Mouse (Mus musculus): Measurements from ENCODE around the gene Ccdc15. TPM values are rescaled to one million over a fixed set of nuclear protein-coding genes. Genes with fewer than 3 reads are reported as not detected.
"Not testable (repeated sequence)": the region's sequence is repeated elsewhere in the genome, so short reads cannot be mapped to it uniquely, and the experiment has no call there.

The Ccdc15 gene
- polyA plus RNA-seq, 1 experiment from 2014 or later: 8.0 TPM

DNA sequence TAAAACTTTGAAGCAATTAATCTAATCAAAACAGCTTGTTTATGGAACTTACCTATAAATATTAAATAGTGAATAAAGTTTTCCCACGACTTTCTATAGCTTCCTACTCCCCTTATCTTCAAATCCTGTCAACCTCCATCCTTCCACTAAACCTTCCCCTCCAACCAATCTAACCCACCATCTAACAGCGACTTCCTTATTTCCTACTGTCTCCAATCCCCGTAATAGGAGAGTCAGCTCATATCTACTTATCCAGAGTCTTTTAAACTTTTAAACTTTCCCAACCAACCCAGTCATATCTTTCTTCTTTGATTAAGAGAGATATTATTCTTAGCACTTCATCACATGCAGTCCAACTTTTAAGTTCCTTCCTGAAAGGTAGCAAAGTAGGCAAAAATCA is 2.8 kb downstream of the Ccdc15 start:
- DNase-seq (ENCODE audit: low spot score): no peak
- Histone ChIP-seq H3K9ac (replicated peaks; ENCODE audit: low read length) (no peak overlapping the region), H3K27ac (replicated peaks; ENCODE audit: low read depth, low read length) (no peak overlapping the region), H3K27me3 (ENCODE audit: control insufficient read depth, insufficient read depth, low read length) (no peaks in the 10 kb centered on the region), H3K4me3 (ENCODE audit: low read depth, low read length) (no peak overlapping the region), H3K36me3 (replicated peaks; ENCODE audit: control insufficient read depth, insufficient read depth, low read depth, low read length) (no peaks in the 10 kb centered on the region), H3K4me1 (ENCODE audit: control insufficient read depth, insufficient read depth, low read length) (no peaks in the 10 kb centered on the region), H3K4me2 (ENCODE audit: low read depth, low read length) (no peak overlapping the region), H3K9me3 (replicated peaks; ENCODE audit: control insufficient read depth, low read length) (no peaks in the 10 kb centered on the region)
- 84% methylated on average over 3 of the region's 3 CpGs for WGBS
- ATAC-seq (replicated peaks; ENCODE audit: insufficient number of reproducible peaks, low FRiP score, low TSS enrichment, low read depth): no peak

DNA sequence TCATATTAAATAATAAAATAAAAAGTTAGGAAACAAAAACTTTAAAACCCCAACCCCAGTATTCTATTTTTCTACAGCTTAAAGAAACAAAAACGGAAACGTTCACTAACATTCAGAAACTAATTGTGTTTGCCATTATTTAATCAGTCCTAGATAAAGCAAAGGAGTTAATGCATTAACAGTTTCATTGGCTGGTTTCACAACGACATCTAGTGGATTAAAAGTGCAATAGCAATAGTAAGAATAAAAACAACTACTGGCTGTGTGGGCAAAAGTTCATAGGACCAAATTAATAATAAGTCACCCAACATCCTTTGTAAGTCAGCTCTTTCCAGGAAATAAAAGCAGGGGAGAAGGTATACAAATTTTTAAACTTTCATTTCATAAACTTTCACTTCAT is 18.8 kb downstream of the Ccdc15 start:
- H3K4me1 ChIP-seq (ENCODE audit: control insufficient read depth, insufficient read depth, low read length): no peaks in the 10 kb centered on the region
- WGBS: 45% methylated on average over 3 of the region's 3 CpGs
- H3K9me3 ChIP-seq (replicated peaks; ENCODE audit: control insufficient read depth, low read length): no peaks in the 10 kb centered on the region
- ATAC-seq (replicated peaks; ENCODE audit: insufficient number of reproducible peaks, low FRiP score, low TSS enrichment, low read depth) (no peak), DNase-seq (ENCODE audit: low spot score) (peak; percentile 28)
- H3K4me2 ChIP-seq (ENCODE audit: low read depth, low read length): no peak overlapping the region
- no peaks in the 10 kb centered on the region for H3K36me3 ChIP-seq (replicated peaks; ENCODE audit: control insufficient read depth, insufficient read depth, low read depth, low read length)
- no peak overlapping the region for H3K4me3 ChIP-seq (ENCODE audit: low read depth, low read length)
- H3K9ac ChIP-seq (replicated peaks; ENCODE audit: low read length): no peak overlapping the region
- H3K27me3 ChIP-seq (ENCODE audit: control insufficient read depth, insufficient read depth, low read length): no peaks in the 10 kb centered on the region
- no peak overlapping the region for H3K27ac ChIP-seq (replicated peaks; ENCODE audit: low read depth, low read length)

DNA sequence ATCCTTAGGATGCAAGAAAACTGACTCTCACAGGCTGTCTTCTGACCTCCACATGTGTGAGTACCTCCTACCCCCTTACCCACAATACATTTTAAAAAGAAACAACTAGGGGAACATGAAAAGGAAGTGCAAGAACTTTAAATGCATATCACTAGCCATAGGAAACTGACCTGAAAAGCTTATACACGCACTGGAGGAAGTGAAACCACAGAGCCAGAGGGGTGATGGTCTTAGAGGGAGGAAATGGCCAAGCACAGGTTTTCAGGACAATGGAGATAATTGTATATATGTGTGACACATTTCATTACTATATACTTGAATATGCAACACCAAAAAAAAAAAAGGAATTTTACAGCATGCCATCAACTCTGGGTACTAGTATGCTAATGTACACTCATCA is 46.5 kb downstream of the Ccdc15 start:
- no peak overlapping the region for H3K4me2 ChIP-seq (ENCODE audit: low read depth, low read length)
- no peaks in the 10 kb centered on the region for H3K9me3 ChIP-seq (replicated peaks; ENCODE audit: control insufficient read depth, low read length)
- H3K9ac ChIP-seq (replicated peaks; ENCODE audit: low read length): no peak overlapping the region
- H3K27ac ChIP-seq (replicated peaks; ENCODE audit: low read depth, low read length): no peak overlapping the region
- no peaks in the 10 kb centered on the region for H3K27me3 ChIP-seq (ENCODE audit: control insufficient read depth, insufficient read depth, low read length)
- no peaks in the 10 kb centered on the region for H3K4me1 ChIP-seq (ENCODE audit: control insufficient read depth, insufficient read depth, low read length)
- no peak for DNase-seq (ENCODE audit: low spot score)
- WGBS: 92% methylated on average over 1 of the region's 1 CpGs
- no peaks in the 10 kb centered on the region for H3K36me3 ChIP-seq (replicated peaks; ENCODE audit: control insufficient read depth, insufficient read depth, low read depth, low read length)
- H3K4me3 ChIP-seq (ENCODE audit: low read depth, low read length): no peak overlapping the region
- no peak for ATAC-seq (replicated peaks; ENCODE audit: insufficient number of reproducible peaks, low FRiP score, low TSS enrichment, low read depth)

- not testable (repeated sequence) for H3K4me3 ChIP-seq (ENCODE audit: low read depth, low read length); H3K27ac ChIP-seq (replicated peaks; ENCODE audit: low read depth, low read length); DNase-seq (ENCODE audit: low spot score); H3K9me3 ChIP-seq (replicated peaks; ENCODE audit: control insufficient read depth, low read length); ATAC-seq (replicated peaks; ENCODE audit: insufficient number of reproducible peaks, low FRiP score, low TSS enrichment, low read depth); H3K27me3 ChIP-seq (ENCODE audit: control insufficient read depth, insufficient read depth, low read length); H3K4me1 ChIP-seq (ENCODE audit: control insufficient read depth, insufficient read depth, low read length); H3K4me2 ChIP-seq (ENCODE audit: low read depth, low read length); H3K9ac ChIP-seq (replicated peaks; ENCODE audit: low read length); H3K36me3 ChIP-seq (replicated peaks; ENCODE audit: control insufficient read depth, insufficient read depth, low read depth, low read length)
- 55% methylated on average over 1 of the region's 1 CpGs for WGBS
Measured at GRCm38 (mm10) chr9:37300501-37300900, 47.7 kb downstream of the Ccdc15 start.

- Histone ChIP-seq H3K4me2 (ENCODE audit: low read depth, low read length) (no peak overlapping the region), H3K27me3 (ENCODE audit: control insufficient read depth, insufficient read depth, low read length) (no peaks in the 10 kb centered on the region), H3K9me3 (replicated peaks; ENCODE audit: control insufficient read depth, low read length) (no peaks in the 10 kb centered on the region), H3K36me3 (replicated peaks; ENCODE audit: control insufficient read depth, insufficient read depth, low read depth, low read length) (no peaks in the 10 kb centered on the region), H3K9ac (replicated peaks; ENCODE audit: low read length) (no peak overlapping the region), H3K4me3 (ENCODE audit: low read depth, low read length) (no peak overlapping the region), H3K4me1 (ENCODE audit: control insufficient read depth, insufficient read depth, low read length) (no peaks in the 10 kb centered on the region), H3K27ac (replicated peaks; ENCODE audit: low read depth, low read length) (no peak overlapping the region)
- ATAC-seq (replicated peaks; ENCODE audit: insufficient number of reproducible peaks, low FRiP score, low TSS enrichment, low read depth) (no peak), DNase-seq (ENCODE audit: low spot score) (no peak)
Measured at GRCm38 (mm10) chr9:37295586-37295985, 52.6 kb downstream of the Ccdc15 start.

GRCm38 (mm10) chr9:37266622-37267021 is 81.6 kb downstream of the Ccdc15 start:
- ATAC-seq (replicated peaks; ENCODE audit: insufficient number of reproducible peaks, low FRiP score, low TSS enrichment, low read depth) (no peak), DNase-seq (ENCODE audit: low spot score) (no peak)
- Histone ChIP-seq H3K4me3 (ENCODE audit: low read depth, low read length) (no peak overlapping the region), H3K36me3 (replicated peaks; ENCODE audit: control insufficient read depth, insufficient read depth, low read depth, low read length) (no peaks in the 10 kb centered on the region), H3K9ac (replicated peaks; ENCODE audit: low read length) (no peak overlapping the region), H3K27ac (replicated peaks; ENCODE audit: low read depth, low read length) (no peak overlapping the region), H3K4me2 (ENCODE audit: low read depth, low read length) (no peak overlapping the region), H3K4me1 (ENCODE audit: control insufficient read depth, insufficient read depth, low read length) (no peaks in the 10 kb centered on the region), H3K9me3 (replicated peaks; ENCODE audit: control insufficient read depth, low read length) (no peaks in the 10 kb centered on the region), H3K27me3 (ENCODE audit: control insufficient read depth, insufficient read depth, low read length) (no peaks in the 10 kb centered on the region)
- 81% methylated on average over 2 of the region's 2 CpGs for WGBS

- 35% methylated on average over 7 of the region's 7 CpGs for WGBS
- ATAC-seq (replicated peaks; ENCODE audit: insufficient number of reproducible peaks, low FRiP score, low TSS enrichment, low read depth) (peak; percentile 41; the same call in 1 of the 2 replicates), DNase-seq (ENCODE audit: low spot score) (peak; percentile 78)
- Histone ChIP-seq H3K4me2 (ENCODE audit: low read depth, low read length) (peak overlapping the region; percentile 87), H3K4me1 (ENCODE audit: control insufficient read depth, insufficient read depth, low read length) (no peaks in the 10 kb centered on the region), H3K4me3 (ENCODE audit: low read depth, low read length) (peak overlapping the region; percentile 42), H3K36me3 (replicated peaks; ENCODE audit: control insufficient read depth, insufficient read depth, low read depth, low read length) (no peaks in the 10 kb centered on the region), H3K9ac (replicated peaks; ENCODE audit: low read length) (peak overlapping the region; percentile 69), H3K9me3 (replicated peaks; ENCODE audit: control insufficient read depth, low read length) (no peaks in the 10 kb centered on the region), H3K27me3 (ENCODE audit: control insufficient read depth, insufficient read depth, low read length) (no peaks in the 10 kb centered on the region), H3K27ac (replicated peaks; ENCODE audit: low read depth, low read length) (no peak overlapping the region)
Measured at GRCm38 (mm10) chr9:37255889-37256225, 92.4 kb downstream of the Ccdc15 start.

DNA sequence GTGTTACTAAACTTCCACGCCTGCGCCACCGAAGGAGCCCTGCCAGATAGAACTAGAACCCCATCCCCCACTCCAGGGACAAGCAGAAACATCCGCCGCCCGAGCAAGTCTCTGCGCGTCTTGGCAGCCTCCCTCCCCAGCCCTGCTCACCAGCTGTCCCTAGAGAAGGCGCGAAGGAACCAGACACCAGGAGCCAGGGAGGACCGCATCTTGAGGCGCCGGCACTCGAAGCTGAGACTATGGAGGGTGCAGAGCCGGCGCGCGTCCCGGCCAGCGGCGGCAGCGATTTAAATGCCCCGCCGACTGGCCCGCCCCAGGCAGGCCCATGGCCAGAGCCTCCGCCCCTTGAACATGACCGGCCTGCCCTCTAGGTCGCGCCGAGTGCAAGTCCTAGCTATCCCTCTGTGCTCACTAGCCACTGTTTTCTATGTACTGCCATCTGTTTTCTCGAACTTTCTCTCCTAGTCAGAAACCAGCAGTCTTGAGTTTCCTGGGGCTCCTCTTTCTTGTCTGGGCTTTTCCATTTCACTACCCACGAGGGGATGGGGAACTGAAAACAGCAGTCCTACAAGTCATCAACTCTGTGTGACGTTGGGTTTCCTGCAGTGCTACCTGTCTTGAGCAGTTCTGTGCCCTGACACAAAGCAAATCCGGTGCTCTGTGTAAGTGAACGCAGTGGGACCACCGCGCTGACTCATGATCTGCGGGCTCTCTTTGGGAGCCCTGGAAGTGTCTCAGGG is 92.9 kb downstream of the Ccdc15 start, which contains the start of gene Slc37a2:
Slc37a2 (minus strand) TSS at position 590 of the 740 bp plus-strand sequence.
- 3% methylated on average over 38 of the region's 38 CpGs for WGBS
- H3K4me1 ChIP-seq (ENCODE audit: control insufficient read depth, insufficient read depth, low read length): no peaks in the 10 kb centered on the region
- peak within 1 kb of the TSS; percentile 42 for H3K4me3 ChIP-seq (ENCODE audit: low read depth, low read length)
- H3K9ac ChIP-seq (replicated peaks; ENCODE audit: low read length): peak within 1 kb of the TSS; percentile 69
- ATAC-seq (replicated peaks; ENCODE audit: insufficient number of reproducible peaks, low FRiP score, low TSS enrichment, low read depth) (peak; percentile 70), DNase-seq (ENCODE audit: low spot score) (peak; percentile 71)
- H3K4me2 ChIP-seq (ENCODE audit: low read depth, low read length): peak within 1 kb of the TSS; percentile 87
- no peaks in the 10 kb centered on the region for H3K36me3 ChIP-seq (replicated peaks; ENCODE audit: control insufficient read depth, insufficient read depth, low read depth, low read length)
- no peaks in the 10 kb centered on the region for H3K27me3 ChIP-seq (ENCODE audit: control insufficient read depth, insufficient read depth, low read length)
- H3K27ac ChIP-seq (replicated peaks; ENCODE audit: low read depth, low read length): no peak within 1 kb of the TSS
- no peaks in the 10 kb centered on the region for H3K9me3 ChIP-seq (replicated peaks; ENCODE audit: control insufficient read depth, low read length)

Data from embryonic facial prominence, embryonic 11.5 days (tissue).